Mouse (Mus musculus) kidney, adult 2 months (tissue): ENCODE data around the gene Fam181a. TPM values are rescaled to one million over a fixed set of nuclear protein-coding genes. Genes with fewer than 3 reads are reported as not detected.

Experiments
- DNase-seq: peaks from one replicate; pipeline ENCODE4 v3.0.0; 2021
- H3K27ac ChIP-seq: fragments of 200-500 bp; 2 replicates; pipeline ENCODE4 v1.5.1; 2012; ENCODE audit warnings: low read depth, low read length, control low read depth, inconsistent platforms; ENCODE audit not compliant: insufficient read depth
- H3K27me3 ChIP-seq: fragments of 200-500 bp; replicated peaks from 2 replicates; pipeline ENCODE4 v1.6.1; 2012; ENCODE audit warnings: mild to moderate bottlenecking, moderate library complexity, low read length, inconsistent platforms; ENCODE audit not compliant: control insufficient read depth, insufficient read depth
- H3K36me3 ChIP-seq: fragments of 200-500 bp; 2 replicates; pipeline ENCODE4 v1.6.1; 2012; ENCODE audit warnings: mild to moderate bottlenecking, moderate library complexity, low read length, inconsistent platforms; ENCODE audit not compliant: control insufficient read depth, insufficient read depth
- H3K4me1 ChIP-seq: fragments of 200-500 bp; 2 replicates; pipeline ENCODE4 v1.6.1; 2011; ENCODE audit warnings: low read length; ENCODE audit not compliant: control insufficient read depth, insufficient read depth
- H3K4me3 ChIP-seq: fragments of 200-500 bp; 2 replicates; pipeline ENCODE4 v1.5.1; 2011; ENCODE audit warnings: mild to moderate bottlenecking, low read depth, low read length, control low read depth; ENCODE audit not compliant: insufficient read depth
- CTCF ChIP-seq: fragments of 200-500 bp; conservative IDR thresholded peaks from 2 replicates; pipeline ENCODE4 v1.5.1; 2011; ENCODE audit warnings: low read depth, mild to moderate bottlenecking, control low read depth, low read length, moderate library complexity, mixed read lengths; ENCODE audit not compliant: insufficient read depth, insufficient read length
- POLR2A ChIP-seq: fragments of 200-500 bp; IDR thresholded peaks from one replicate; pipeline ENCODE4 v1.6.1; 2011; ENCODE audit warnings: low read depth, low read length, control low read depth
- WGBS: fragments of 180-500 bp; shearing (Covaris S2); methylation state at CpG from one replicate; pipeline ENCODE4 v1.1.7; 2018; 5-methylcytosine and 5-hydroxymethylcytosine counted together
- polyA plus RNA-seq: library from polyadenylated mRNA; depleted of rRNA; stranded (reverse); fragments of >200 nt; gene quantifications from 2 replicates; pipeline ENCODE4 v1.2.3, GENCODE M21; 2012; rRNA removed

The Fam181a gene
- polyA plus RNA-seq, result 0.05 and 0.08 TPM in 2 replicates

DNA sequence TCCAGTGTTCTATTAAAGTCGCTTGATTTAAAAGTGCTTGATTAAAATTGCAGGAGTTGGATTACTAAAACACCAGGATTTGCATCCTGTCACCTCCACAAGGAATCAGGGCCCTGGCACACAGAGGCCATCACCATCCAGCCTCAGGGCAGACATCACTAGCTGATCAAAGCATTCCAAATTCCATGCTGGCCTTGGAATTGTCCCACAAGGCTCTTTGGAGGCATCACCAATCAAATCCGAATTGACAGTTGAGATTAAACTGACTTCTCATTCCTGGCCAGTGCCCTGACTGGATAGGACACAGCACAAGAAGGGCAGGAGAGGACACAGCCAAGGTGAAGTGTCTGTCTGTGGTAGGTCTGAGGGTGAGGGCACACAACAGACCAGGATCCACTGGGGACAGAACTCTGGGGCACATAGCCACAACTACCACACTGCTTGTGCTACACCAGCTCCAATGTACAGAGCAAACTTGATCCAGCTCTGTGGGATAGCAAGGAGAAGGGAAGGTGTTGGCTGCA lies at the start of gene Fam181a:
Fam181a (plus strand) TSS at position 232 of the 524 bp plus-strand sequence.
- Histone ChIP-seq H3K36me3 (no peaks in the 10 kb centered on the region), H3K27ac (peak within 1 kb of the TSS; percentile 24; the same call in 1 of the 2 replicates), H3K27me3 (no peaks in the 10 kb centered on the region), H3K4me1 (peaks cover 5% of the 10 kb centered on the region; the same call in 1 of the 2 replicates), H3K4me3 (no peak within 1 kb of the TSS)
- no peak for DNase-seq
- TF ChIP-seq CTCF (no peak), POLR2A (no peak)
- 61% methylated on average over 2 of the region's 2 CpGs for WGBS

DNA sequence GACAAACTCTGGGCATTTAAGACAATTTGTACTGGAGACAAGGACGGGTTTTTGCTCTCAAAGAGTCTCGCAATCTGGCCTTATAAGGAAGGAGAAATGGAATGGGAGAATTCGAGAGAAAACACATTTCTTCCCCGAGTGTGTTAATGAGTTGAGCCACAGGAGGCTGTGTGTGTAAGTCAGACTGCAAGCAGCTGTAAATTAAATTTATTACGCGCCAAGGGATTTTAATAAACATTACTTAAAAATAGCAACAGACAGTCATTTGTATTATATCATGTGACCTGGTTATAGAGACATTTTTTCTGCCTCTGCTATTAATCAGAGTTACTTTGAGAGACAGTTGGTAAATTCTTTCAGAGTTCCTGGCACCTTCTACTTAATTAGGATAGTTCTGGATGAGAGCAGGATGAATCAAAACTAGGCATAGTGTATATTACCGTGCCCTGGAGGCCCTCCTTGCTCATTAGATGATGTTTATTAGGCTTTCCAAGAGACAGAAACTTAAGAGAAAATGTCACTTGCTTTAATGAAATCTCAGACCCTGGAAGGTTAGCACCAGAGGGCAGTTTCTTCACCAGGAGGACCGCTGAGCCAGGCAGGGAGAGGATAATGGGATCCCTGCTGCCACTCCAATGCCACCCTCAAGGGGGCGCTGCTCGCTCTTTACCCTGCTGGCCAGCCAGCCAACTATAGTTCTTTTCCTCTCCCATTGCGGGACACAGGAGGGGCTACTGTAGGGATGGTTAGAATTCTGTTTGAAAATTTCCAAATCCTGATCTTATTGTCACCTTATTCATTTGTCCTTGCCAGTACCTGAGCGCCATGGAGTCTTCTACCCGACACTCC lies 48.5 kb upstream of the Fam181a start:
- H3K27ac ChIP-seq, result no peak overlapping the region
- no peaks in the 10 kb centered on the region for H3K36me3 ChIP-seq
- TF ChIP-seq CTCF (peak; percentile 78), POLR2A (no peak)
- H3K4me1 ChIP-seq, result no peaks in the 10 kb centered on the region
- H3K4me3 ChIP-seq, result no peak overlapping the region
- peak; percentile 47 for DNase-seq
- 51% methylated on average over 13 of the region's 13 CpGs for WGBS
- no peaks in the 10 kb centered on the region for H3K27me3 ChIP-seq

DNA sequence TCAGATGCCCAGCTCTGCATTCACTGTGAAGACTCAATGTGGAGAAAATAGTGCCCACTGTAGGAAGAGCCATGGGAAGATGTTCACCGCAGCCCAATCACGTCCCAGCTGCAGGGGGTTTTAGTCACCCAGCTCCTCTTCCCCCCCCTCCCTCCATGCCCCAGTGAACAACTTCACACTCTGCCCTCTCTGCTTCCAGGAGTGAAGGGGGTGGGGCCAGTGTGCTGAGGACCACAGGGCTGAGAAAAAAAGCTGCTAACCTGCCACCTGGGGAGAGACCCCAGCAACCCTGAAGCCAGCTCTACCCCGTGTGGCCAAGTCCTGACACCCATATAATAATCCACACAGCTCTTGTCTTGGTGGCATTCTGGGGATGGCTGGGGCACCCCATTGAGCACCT lies 44.2 kb upstream of the Fam181a start:
- Histone ChIP-seq H3K4me1 (no peaks in the 10 kb centered on the region), H3K4me3 (no peak overlapping the region), H3K36me3 (no peaks in the 10 kb centered on the region), H3K27me3 (no peaks in the 10 kb centered on the region), H3K27ac (no peak overlapping the region)
- DNase-seq, result no peak
- 26% methylated on average over 3 of the region's 3 CpGs for WGBS
- TF ChIP-seq POLR2A (no peak), CTCF (no peak)

DNA sequence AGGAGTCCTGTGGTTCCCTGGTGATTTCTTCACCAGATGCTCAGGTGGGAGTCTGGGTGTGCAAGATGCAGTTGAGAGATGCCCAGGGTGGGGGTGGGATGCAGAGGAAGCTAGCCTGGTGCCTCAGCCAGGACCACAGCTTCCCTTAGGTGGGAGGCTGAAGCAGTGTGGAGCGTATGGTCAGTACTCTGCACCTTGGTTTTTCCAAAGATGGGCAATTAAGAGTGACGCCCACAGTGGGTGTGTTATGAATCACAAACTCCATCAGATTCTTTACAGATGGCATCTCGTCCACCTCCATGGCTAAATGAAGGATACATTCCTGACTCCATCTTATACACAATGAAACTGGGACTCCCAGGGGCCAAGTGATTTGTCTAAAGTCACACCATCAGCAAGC lies 38.6 kb upstream of the Fam181a start:
- no peak overlapping the region for H3K4me3 ChIP-seq
- TF ChIP-seq POLR2A, result no peak
- 88% methylated on average over 3 of the region's 3 CpGs for WGBS

DNA sequence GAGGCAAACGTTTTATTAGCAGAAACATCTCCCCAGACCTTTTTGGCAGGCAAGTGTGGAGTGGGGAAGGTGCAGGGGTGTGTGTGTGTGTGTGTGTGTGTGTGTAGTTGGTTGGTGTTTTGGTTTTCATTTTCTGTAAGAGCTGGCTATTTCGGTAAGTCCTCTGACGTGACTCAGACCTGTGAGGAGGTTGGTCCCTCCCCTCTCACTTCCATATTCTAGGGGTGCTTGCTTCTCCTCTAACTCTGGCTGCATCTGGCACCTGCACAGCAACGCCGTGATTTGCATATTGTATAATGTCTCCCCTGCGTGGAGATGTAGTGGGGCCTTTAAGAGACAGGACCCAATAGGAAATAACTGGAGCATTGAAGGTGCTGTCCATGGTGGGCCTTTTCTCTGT lies 37.7 kb upstream of the Fam181a start:
- no peak for DNase-seq
- Histone ChIP-seq H3K4me1 (no peaks in the 10 kb centered on the region), H3K27ac (no peak overlapping the region), H3K36me3 (no peaks in the 10 kb centered on the region), H3K4me3 (no peak overlapping the region), H3K27me3 (no peaks in the 10 kb centered on the region)
- WGBS, result 62% methylated on average over 6 of the region's 6 CpGs
- TF ChIP-seq CTCF (no peak), POLR2A (no peak)

More for the DNA sequence above, 38.6 kb upstream of the Fam181a start:
- Histone ChIP-seq H3K27me3 (no peaks in the 10 kb centered on the region), H3K27ac (no peak overlapping the region), H3K4me1 (no peaks in the 10 kb centered on the region), H3K36me3 (no peaks in the 10 kb centered on the region)
- no peak for DNase-seq

DNA sequence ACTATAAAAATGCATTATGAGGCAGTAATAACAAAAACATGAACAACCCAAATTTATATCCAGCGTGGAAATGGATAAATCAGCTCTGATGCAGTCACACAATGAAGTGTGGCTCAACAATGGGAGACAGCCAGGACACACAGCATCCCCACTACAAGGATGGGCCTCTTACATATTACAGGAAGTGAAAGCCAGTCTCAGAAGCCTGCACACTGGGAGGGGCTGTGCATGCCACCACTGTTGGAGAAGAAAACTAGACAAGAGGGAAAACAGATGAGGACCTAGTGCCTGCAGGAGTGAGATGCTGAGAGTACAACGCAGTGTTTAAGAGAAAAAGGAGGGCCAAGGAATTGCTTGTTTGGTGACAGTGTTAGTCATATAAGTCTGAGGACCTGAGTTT lies 37.0 kb upstream of the Fam181a start:
- Histone ChIP-seq H3K36me3 (no peaks in the 10 kb centered on the region), H3K27ac (no peak overlapping the region), H3K4me1 (no peaks in the 10 kb centered on the region), H3K27me3 (no peaks in the 10 kb centered on the region), H3K4me3 (no peak overlapping the region)
- no peak for DNase-seq
- TF ChIP-seq POLR2A (no peak), CTCF (no peak)
- WGBS, result 90% methylated on average over 2 of the region's 2 CpGs

DNA sequence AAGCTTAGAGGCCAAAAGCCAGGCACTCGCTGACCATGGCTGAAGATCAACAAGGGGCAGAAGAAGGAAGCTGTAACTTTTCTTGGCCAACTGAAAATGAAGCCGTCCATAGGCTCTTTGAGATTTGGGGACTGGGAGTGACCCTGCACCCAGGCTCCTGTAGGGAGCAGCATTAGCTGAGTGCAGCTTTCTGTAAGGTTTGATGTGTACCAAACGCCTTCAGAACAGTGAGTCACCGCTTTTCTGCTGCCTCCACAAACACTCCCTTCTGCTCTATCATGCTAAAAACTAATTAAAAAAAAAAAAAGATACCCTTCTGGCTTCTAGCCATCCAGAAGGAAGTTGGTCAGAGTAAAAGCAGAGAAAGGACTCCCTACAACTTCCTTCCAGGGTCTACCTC lies 34.4 kb upstream of the Fam181a start:
- H3K27me3 ChIP-seq, result no peaks in the 10 kb centered on the region
- WGBS, result 55% methylated on average over 4 of the region's 4 CpGs
- H3K27ac ChIP-seq, result no peak overlapping the region
- no peak for TF ChIP-seq CTCF
- no peak overlapping the region for H3K4me3 ChIP-seq
- DNase-seq, result no peak
- H3K4me1 ChIP-seq, result peaks cover 3% of the 10 kb centered on the region; the same call in 1 of the 2 replicates
- no peaks in the 10 kb centered on the region for H3K36me3 ChIP-seq
